Mouse (Mus musculus): ENCODE measurements around the gene Gm27027. TPM values are rescaled to one million over a fixed set of nuclear protein-coding genes. Genes with fewer than 3 reads are reported as not detected.

Gm27027 gene
- polyA plus RNA-seq, 1 experiment from 2014 or later, result not detected

DNA sequence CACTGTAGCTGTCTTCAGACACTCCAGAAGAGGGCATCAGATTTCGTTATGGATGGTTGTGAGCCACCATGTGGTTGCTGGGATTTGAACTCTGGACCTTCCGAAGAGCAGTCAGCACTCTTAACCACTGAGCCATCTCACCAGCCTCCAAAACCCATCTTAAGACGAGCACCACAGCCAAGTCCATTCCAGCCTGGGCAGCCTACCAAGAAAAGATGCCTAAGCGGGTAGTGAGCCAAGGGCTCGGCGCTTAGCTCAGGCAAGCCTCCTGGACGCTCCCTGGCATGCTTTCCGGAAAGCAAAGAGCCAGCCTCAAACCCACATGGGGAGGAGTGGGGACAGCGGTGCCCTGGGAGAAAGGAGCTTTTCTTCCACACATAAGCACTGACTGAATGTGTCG lies 84.2 kb downstream of the Gm27027 start:
- Histone ChIP-seq H3K27ac (no peak overlapping the region), H3K4me1 (peaks cover 8% of the 10 kb centered on the region), H3K9me3 (replicated peaks) (no peaks in the 10 kb centered on the region), H3K27me3 (no peaks in the 10 kb centered on the region), H3K9ac (no peak overlapping the region), H3K4me2 (no peak overlapping the region), H3K4me3 (replicated peaks) (no peak overlapping the region), H3K36me3 (no peaks in the 10 kb centered on the region)
- no peak for ATAC-seq (replicated peaks; ENCODE audit: low FRiP score)
- WGBS, result 88% methylated on average over 10 of the region's 10 CpGs

DNA sequence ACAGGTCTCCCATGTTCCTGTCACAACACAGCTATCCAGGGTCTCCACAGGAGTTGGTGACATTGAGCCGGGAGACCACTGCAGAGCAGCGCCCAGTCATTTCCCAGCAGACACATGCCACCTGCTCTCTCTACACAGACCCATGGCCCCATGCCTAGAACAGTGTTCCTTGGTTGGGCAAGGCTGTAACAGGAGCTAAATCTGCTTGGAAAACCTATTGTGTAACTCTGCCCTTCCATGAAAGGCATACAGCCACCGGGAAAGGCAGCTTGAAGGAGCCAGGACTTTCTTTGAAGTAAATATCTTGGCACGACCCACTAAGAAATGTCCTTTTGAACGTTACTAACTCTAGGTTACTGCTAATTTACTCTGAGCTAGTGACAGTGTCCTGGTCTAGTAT lies 86.4 kb downstream of the Gm27027 start:
- no peaks in the 10 kb centered on the region for H3K27me3 ChIP-seq
- H3K9ac ChIP-seq, result no peak overlapping the region
- no peaks in the 10 kb centered on the region for H3K36me3 ChIP-seq
- no peak overlapping the region for H3K4me2 ChIP-seq
- no peak overlapping the region for H3K27ac ChIP-seq
- no peaks in the 10 kb centered on the region for H3K9me3 ChIP-seq (replicated peaks)
- peaks cover 11% of the 10 kb centered on the region for H3K4me1 ChIP-seq
- H3K4me3 ChIP-seq (replicated peaks), result no peak overlapping the region
- WGBS, result 67% methylated on average over 5 of the region's 5 CpGs
- ATAC-seq (replicated peaks; ENCODE audit: low FRiP score), result no peak

DNA sequence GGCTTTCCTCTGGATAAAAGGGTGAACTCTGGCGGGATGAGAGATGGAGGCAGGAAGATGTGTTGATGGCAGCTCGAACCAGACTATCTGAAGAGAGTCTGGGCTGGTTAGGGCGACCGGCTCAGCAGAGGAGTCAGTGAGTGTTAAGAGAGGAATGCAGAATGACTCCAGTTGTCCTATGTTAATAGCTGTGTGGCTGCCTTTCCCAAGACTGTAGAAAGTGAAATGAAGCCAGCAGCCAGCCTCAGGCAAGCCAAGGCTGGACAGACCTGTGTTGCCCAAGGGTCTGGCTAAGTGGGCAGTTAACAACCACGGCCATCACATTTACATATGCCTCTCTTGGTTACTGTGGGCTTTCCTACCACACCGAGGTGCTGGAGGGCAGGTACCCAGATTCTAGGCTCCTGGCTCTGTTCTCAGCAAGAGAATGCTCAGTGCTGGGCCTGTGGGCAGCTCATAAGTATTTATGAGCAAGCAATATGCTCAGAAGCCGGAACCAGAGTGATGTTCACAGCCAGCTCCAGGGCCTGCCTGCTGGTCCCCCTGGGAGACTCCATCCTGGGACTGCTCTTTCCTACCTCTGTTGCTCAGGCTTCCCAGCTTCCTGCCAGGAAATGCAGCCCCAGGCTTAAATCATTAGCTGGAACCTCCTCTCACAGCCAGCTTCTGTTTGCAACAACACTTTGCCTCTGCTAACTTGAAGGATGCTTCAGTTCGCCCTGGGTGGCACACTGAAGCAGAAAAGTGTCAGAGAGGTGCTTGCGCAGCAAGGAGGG lies 88.4 kb downstream of the Gm27027 start:
- Histone ChIP-seq H3K4me1 (peaks cover 16% of the 10 kb centered on the region), H3K27ac (no peak overlapping the region), H3K36me3 (no peaks in the 10 kb centered on the region), H3K27me3 (no peaks in the 10 kb centered on the region), H3K4me2 (no peak overlapping the region), H3K4me3 (replicated peaks) (no peak overlapping the region), H3K9ac (no peak overlapping the region), H3K9me3 (replicated peaks) (no peaks in the 10 kb centered on the region)
- WGBS, result 54% methylated on average over 9 of the region's 9 CpGs
- no peak for ATAC-seq (replicated peaks; ENCODE audit: low FRiP score)

Other genes with a start within 250 kb of the Gm27027 start
- 109 and 122 TPM in 2 replicates for gene Ext2, start 173.8 kb downstream of the Gm27027 start, polyA plus RNA-seq (2015; fragmentation: Nextera tagmentation; extraction: Ambion mirVana)
- 8.7 and 10.6 TPM in 2 replicates for gene Accs, start 146.4 kb downstream of the Gm27027 start, polyA plus RNA-seq (2015; fragmentation: Nextera tagmentation; extraction: Ambion mirVana)
- gene Accsl, start 127.2 kb downstream of the Gm27027 start, polyA plus RNA-seq (2015; fragmentation: Nextera tagmentation; extraction: Ambion mirVana), result not detected in 2 replicates
- 9.2 and 11.1 TPM in 2 replicates for gene Gm13889, start 39.2 kb downstream of the Gm27027 start, polyA plus RNA-seq (2015; fragmentation: Nextera tagmentation; extraction: Ambion mirVana)
- 59.3 and 69.5 TPM in 2 replicates for gene Alkbh3, start 14.5 kb upstream of the Gm27027 start, polyA plus RNA-seq (2015; fragmentation: Nextera tagmentation; extraction: Ambion mirVana)
- gene Hsd17b12, start 161.6 kb upstream of the Gm27027 start, polyA plus RNA-seq (2015; fragmentation: Nextera tagmentation; extraction: Ambion mirVana), result 130 and 131 TPM in 2 replicates